Mouse (Mus musculus) urinary bladder, postnatal 25 days (tissue): ENCODE measurements around the gene Rnf121.
A peak's percentile ranks its signal among the peaks of the same experiment; 100 is the strongest.

Experiments used
- DNase-seq: peaks from one replicate; pipeline ENCODE4 v3.0.0; 2022; ENCODE audit warnings: low spot score

Gene Rnf121

DNA sequence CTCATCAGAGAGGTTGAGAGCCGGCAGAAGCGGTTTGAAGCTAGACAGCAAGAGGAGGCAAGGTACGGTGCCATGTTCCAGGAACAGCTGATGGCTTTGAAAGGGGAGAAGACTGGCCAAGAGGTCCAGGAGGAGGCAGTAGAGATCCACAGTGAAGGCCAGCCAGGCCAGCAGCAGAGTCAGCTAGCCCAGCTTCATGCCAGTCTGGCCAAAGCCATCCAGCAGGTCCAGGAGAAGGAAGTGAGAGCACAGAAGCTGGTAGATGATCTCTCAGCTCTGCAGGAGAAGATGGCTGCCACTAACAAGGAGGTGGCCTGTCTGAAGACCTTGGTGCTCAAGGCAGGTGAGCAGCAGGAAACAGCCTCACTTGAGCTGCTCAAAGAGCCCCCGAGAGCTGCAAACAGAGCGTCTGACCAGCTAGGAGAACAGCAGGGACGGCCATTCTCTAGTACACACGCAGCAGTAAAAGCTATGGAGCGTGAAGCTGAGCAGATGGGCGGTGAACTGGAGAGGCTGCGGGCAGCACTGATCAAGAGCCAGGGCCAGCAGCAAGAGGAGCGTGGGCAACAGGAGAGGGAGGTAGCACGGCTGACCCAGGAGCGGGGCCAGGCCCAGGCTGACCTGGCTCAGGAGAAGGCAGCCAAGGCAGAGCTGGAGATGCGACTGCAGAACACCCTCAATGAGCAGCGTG, 65.7 kb downstream of the Rnf121 start:
- no peak for DNase-seq

DNA sequence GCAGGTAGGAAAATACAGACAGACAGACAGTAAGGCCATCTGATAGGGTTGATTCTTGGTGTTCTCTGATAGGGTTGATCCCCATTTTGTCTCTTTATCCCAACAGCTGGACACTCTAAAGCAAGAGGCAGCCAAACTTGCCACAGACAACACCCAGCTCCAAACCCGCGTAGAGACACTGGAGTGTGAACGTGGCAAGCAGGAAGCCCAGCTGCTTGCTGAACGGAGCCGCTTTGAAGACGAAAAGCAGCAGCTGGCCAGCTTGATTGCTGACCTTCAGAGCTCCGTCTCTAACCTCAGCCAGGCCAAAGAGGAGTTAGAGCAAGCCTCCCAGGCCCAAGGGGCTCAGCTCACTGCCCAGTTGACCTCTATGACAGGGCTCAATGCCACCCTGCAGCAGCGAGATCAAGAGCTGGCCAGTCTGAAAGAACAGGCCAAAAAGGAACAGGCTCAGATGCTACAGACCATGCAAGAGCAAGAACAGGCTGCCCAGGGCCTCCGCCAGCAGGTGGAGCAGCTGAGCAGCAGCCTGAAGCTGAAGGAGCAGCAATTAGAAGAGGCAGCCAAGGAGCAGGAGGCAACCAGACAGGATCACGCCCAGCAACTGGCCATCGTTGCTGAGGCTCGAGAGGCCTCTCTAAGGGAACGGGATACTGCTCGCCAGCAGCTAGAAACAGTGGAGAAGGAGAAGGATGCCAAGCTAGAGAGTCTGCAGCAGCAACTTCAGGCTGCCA, 66.9 kb downstream of the Rnf121 start:
- DNase-seq: peak; percentile 83

DNA sequence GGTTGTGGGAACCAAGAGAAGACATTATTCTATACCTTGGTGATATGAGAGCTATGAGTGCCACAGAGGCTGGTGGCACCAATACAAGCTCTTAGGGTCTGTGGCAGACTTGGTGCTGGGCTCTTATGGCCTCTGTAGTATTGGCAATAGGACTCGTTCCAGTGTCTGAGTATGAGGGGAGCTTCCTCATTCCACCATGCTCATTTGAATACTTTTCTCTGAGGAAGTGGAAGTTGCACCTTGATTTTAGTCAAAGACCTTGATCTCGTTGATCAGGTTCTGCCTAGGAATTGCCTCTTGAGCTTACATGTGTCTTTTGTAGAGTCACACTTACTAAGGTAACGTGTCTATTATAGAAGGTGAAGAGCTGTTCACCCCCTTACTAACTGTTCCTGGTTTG, 71.0 kb downstream of the Rnf121 start:
- DNase-seq: no peak

DNA sequence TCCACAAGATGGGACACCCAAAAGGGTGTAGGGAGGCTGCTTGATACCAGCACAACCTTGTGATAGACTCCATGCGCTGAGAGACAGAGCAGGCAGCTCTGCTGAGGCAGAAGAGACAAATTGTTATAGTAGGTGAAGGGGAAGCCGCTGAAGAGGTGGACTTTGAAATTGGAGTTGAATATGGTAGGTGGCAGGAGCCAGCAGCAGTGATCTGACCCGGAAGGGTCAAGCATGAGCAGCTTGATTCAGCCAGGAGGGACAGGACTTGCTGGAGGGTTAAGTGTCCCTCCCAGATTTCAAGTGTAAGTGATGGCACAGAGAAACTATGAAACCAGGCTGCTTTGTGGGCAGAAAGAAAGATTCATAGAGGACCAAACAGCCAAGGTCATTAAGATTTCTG, 80.2 kb downstream of the Rnf121 start:
- no peak for DNase-seq

DNA sequence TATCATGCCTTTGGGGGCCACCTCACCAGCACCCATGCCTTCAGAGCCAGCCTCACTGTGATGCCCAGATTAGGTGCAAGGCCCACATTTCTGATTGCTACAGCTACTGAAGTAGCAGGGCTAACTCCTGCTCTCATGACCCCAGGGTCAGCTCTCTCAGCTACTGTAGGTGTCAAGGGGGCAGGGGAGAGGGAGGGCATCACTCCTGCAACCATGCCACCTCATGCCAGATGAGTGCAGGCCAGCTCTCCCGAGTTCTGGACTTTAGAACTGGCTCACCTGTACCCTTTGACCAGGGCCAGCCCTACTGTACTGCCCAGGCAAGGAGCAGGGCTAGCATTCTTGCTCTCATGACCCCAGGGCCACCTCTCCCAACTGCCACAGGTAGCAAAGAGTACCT, 82.5 kb downstream of the Rnf121 start:
- no peak for DNase-seq

DNA sequence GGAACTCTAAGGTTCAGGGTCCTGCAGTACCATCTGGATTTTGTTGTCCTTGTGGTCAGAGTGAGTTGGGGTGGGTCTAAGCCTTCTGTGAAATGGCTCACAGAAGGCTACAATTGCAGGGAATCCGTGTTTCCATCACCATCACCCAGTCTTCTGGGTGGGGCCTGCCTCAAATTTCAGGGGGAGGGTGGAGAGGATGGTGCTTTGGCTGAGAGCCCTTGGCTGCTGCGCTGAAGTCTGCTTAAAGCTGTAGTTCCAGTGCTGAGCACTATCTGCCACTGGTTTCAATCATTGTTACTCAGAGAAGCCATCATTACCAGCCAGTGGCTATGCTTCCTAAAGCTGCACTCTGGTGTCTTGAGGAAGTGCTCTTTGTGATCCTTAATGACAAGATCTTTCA, 90.8 kb downstream of the Rnf121 start:
- peak; percentile 24 for DNase-seq

DNA sequence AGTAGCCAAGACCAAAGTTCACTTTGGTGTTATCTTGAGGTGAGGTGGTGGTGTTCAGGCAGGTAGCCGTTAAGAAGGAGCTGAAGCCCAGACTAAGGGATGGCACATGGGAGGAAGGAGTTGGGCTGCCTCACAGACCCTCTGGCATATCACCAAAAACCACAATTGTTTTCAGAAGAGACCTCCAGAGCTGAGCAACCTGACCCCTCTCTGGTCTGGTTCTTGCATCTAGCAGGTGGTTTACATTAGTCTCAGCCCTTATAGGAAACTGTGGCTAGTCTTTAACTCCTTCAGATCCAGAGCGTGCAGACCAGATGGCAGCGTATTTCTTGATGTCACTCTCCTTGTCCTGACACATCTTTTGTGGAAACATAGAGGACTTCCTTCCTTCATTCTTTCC, 91.5 kb downstream of the Rnf121 start:
- DNase-seq: no peak

DNA sequence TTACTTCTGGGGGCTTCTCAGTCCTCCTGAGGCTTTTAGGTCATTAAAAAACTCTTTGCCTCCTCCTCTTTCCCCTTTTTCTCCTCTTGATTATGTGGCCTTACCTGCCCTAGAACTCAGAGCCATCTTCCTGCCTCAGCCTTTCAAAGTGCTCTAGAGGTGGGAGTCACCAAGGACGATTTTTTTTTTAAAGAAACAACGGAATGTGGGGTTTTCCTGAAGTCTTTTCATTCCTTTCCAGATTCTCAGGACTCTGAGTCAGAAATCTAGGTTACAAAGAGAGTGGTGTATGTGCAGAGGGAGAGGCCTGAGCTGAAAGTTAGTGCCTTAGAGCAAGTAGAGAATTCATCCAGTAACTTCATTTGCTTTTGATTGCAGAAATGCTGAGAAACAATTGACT, 93.5 kb downstream of the Rnf121 start:
- no peak for DNase-seq

DNA sequence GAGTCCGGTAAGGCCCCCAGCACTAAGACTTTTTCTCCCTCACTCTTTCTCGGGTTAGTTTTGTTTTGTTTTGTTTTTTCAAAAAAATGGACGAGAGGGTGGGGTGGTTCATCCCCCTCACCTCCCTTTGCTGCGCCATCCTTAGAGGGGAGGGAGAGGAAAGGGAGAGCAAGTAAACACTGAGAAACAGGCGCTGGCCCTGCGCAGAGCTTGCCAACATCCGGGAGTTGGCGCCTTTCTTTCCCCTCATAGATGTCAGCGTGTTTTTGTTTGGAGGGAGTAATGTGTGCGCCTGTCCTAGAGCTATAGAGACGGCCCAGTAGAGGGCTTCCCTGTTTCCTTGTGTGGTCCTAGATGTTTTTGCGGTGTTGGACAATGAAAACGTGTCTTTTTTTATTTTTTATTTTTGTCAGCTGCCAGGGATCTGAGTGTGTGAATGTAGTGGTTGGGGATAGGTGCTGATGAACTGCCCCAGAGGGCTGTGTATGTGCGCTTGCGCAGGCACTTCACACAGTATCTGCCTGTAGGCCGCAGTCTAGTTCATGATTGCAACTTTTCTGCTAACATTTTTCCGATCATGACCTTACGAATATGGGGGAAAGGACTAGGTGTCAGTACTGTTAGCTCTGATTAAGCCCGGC, 94.3 kb downstream of the Rnf121 start:
- peak; percentile 59 for DNase-seq

DNA sequence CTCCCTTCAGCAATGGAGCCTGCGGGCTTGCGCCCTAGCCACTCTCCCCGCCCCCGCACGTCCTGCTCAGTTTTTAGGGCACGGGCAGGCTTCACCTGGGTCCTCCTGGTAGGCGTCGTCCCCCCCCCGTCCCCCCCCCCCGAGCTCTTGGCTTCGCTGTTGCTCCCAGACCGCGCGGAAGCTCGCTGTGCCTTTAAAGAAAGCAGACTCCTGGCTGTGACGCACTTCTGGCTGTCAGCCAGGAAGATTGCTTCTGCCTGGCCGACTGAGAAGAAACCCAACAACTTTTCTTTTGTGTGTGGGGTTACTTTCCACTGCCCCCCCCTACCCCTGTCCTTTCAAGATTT, 94.9 kb downstream of the Rnf121 start:
- peak; percentile 85 for DNase-seq

DNA sequence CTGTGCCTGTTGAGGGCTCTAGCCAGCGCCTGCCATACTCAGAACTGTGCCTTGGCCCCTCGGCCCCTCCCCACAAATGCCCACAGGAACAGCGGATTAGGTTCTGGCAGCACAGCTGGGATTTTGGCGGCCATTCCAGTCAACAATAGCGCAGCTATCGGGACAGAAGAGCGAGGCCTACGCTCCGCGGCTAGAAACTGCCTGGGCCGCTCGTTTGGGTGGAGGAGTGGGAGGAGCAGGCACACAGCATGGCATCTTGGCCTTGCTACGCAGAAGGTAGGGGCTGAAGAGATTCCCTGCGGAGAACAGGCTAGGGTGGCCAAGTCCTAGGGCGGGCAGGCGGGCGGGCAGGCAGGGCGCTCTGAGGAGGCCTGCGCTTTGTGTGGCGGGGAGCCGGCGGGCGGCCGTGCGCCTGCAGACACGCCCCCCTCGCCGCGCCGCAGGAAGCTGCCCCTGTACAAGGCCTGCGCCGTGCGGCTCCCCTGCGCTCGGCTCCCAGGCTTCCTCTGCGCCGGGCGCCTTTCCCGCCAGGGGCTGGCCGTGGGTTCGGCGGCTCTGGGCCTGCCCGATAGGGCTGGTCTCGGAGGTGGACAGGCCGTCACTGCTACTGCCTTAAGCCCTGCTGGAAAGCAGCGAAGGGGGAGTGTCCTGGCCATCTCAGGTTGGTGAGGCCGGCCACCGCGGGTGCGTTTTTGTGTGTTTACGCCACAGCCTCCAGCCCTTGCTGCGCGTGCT, 95.4 kb downstream of the Rnf121 start:
- peak; percentile 78 for DNase-seq
